ENCODE assay signal across 9 mouse cellular contexts in the genomic region with DNA sequence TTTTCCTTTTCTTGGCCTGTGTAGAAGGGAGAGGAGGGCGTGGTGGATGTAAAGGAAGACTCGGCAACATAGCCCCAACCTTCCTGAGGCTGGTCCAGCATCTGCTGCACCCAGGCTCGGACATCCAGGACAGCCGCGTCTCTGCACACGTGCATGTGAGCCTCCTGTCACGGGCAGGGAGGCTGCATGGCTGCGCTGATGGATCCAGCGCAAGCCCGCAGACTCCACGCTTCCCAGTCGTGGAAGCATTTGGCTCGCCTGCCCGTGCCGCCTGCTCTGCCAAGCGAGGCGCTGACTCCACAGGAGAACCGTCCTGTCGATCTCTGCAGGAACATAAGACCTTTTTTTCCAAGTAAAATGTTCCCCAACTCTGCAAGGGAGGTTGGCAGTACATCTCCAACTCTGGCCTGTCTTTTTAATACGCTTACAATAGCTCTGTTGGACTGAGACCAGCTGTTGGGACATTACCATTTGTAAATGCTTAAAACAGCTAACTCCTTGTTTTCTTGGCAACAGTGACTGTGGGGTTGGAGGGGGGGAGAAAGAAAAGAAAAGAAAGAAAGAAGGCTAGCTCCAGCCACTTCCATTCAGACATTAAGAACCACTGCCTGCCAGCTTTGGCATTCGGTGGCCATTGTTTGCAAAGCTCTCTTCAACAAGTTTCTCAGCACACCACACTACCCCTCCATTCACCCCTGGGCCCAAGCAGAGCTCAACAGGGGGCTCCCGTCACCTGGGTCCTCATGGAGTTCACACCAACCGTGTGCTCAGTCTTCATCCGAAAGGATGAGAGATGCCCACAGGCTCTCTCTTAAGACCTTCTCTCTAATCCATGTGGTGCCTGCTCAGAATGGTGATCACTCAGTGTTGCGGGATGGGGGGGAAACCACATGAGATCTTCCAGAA.
DNase-seq lines count a peak whose midpoint lies in the region; ATAC-seq and TF ChIP-seq lines count a peak whose summit lies in the region.
"Had no signal": no experiment of that assay in that cellular context is flagged by ENCODE, and none has a peak within 500 bp of the region (broad histone marks: within the 10 kb centered on the region; RNA-seq: fewer than 3 reads in every experiment).

No protein-coding gene starts in this region.

- H3K4me1 ChIP-seq in forebrain, postnatal 0 days (ENCODE audit: insufficient read depth), result peaks cover 13% of the 10 kb centered on the region
- H3K4me1 ChIP-seq in midbrain, embryonic 11.5 days (ENCODE audit: control insufficient read depth, insufficient read depth, low read length), result peaks cover 14% of the 10 kb centered on the region
- no peaks in the 10 kb centered on the region for H3K4me1 ChIP-seq in liver, embryonic 11.5 days (replicated peaks; ENCODE audit: control insufficient read depth, insufficient read depth, low read length)
- 0 out of 2 replicates have a peak, but pooled peaks cover 3% of the 10 kb centered on the region for H3K4me1 ChIP-seq in heart, embryonic 10.5 days

- H3K9ac ChIP-seq in forebrain, postnatal 0 days, result no peak overlapping the region
- peak overlapping the region; percentile 53 for H3K9ac ChIP-seq in midbrain, embryonic 11.5 days (ENCODE audit: low read length)
- no peak overlapping the region for H3K9ac ChIP-seq in liver, embryonic 11.5 days (ENCODE audit: low read depth, low read length)

- peak; percentile 91 for ATAC-seq in forebrain, postnatal 0 days
- peak; percentile 65 for ATAC-seq in midbrain, embryonic 11.5 days (ENCODE audit: low FRiP score)
- ATAC-seq in liver, embryonic 11.5 days (replicated peaks; ENCODE audit: low FRiP score), result no peak

- peak overlapping the region; percentile 51 for H3K27ac ChIP-seq in forebrain, postnatal 0 days (ENCODE audit: low read depth, low read length)
- peak overlapping the region; percentile 63 for H3K27ac ChIP-seq in midbrain, embryonic 11.5 days (ENCODE audit: low read depth, low read length)
- H3K27ac ChIP-seq in liver, embryonic 11.5 days (ENCODE audit: low read depth, low read length), result no peak overlapping the region
- no peak overlapping the region for H3K27ac ChIP-seq in heart, embryonic 10.5 days
- H3K27ac ChIP-seq: macrophage had no signal

- H3K27me3 ChIP-seq in forebrain, postnatal 0 days (ENCODE audit: insufficient read depth, low read length), result no peaks in the 10 kb centered on the region; the same call in 1 of the 2 replicates
- no peaks in the 10 kb centered on the region; the same call in 1 of the 2 replicates for H3K27me3 ChIP-seq in midbrain, embryonic 11.5 days (ENCODE audit: control insufficient read depth, insufficient read depth, low read length)
- H3K27me3 ChIP-seq in liver, embryonic 11.5 days (replicated peaks; ENCODE audit: control insufficient read depth, insufficient read depth, low read length), result no peaks in the 10 kb centered on the region
- no peaks in the 10 kb centered on the region for H3K27me3 ChIP-seq in heart, embryonic 10.5 days (ENCODE audit: insufficient read depth, poor library complexity, severe bottlenecking)

- WGBS in forebrain, postnatal 0 days, result 11% methylated on average over 25 of the region's 25 CpGs
- WGBS in midbrain, embryonic 11.5 days, result 39% methylated on average over 25 of the region's 25 CpGs
- 70% methylated on average over 25 of the region's 25 CpGs for WGBS in liver, embryonic 11.5 days
- WGBS in heart, embryonic 10.5 days, result 75% methylated on average over 25 of the region's 25 CpGs

- 0 out of 2 replicates have a peak overlapping the region, but pooled peaks have one; percentile 2 for H3K4me3 ChIP-seq in forebrain, postnatal 0 days (ENCODE audit: low read depth, low read length)
- no peak overlapping the region for H3K4me3 ChIP-seq in midbrain, embryonic 11.5 days (ENCODE audit: low read depth, low read length)
- no peak overlapping the region for H3K4me3 ChIP-seq in liver, embryonic 11.5 days (ENCODE audit: low read depth, low read length)
- H3K4me3 ChIP-seq in heart, embryonic 10.5 days, result no peak overlapping the region

- peak; percentile 33 for DNase-seq in ovary, postnatal 36 days (ENCODE audit: low spot score)
- DNase-seq in ovary, adult 18-20 months (ENCODE audit: low spot score), result no peak
- peak; percentile 86 for DNase-seq in forebrain, postnatal 0 days
- peak; percentile 79 for DNase-seq in layer of hippocampus, adult 9-11 months
- DNase-seq in midbrain, embryonic 11.5 days (ENCODE audit: low spot score, missing footprints), result peak; percentile 93
- DNase-seq in liver, embryonic 11.5 days (ENCODE audit: low spot score), result no peak
- no peak for DNase-seq in heart, embryonic 10.5 days (ENCODE audit: low spot score)
- DNase-seq in spleen, postnatal 4 days (ENCODE audit: low spot score in 2 of 2), result no peak

- peak overlapping the region; percentile 45 for H3K4me2 ChIP-seq in forebrain, postnatal 0 days (ENCODE audit: low read depth)
- H3K4me2 ChIP-seq in midbrain, embryonic 11.5 days, result peak overlapping the region; percentile 24; the same call in 1 of the 2 replicates
- no peak overlapping the region for H3K4me2 ChIP-seq in liver, embryonic 11.5 days

- no peaks in the 10 kb centered on the region for H3K9me3 ChIP-seq in forebrain, postnatal 0 days (ENCODE audit: low read length)
- no peaks in the 10 kb centered on the region for H3K9me3 ChIP-seq in midbrain, embryonic 11.5 days (ENCODE audit: control insufficient read depth, low read length)
- H3K9me3 ChIP-seq in liver, embryonic 11.5 days (ENCODE audit: control insufficient read depth, low read length), result no peaks in the 10 kb centered on the region
- no peaks in the 10 kb centered on the region for H3K9me3 ChIP-seq in heart, embryonic 10.5 days

- TF ChIP-seq CTCF in forebrain, postnatal 0 days (IDR thresholded peaks at IDR 0.05; ENCODE audit: low read depth), result no peak

- no peaks in the 10 kb centered on the region for H3K36me3 ChIP-seq in forebrain, postnatal 0 days (ENCODE audit: insufficient read depth)
- no peaks in the 10 kb centered on the region for H3K36me3 ChIP-seq in midbrain, embryonic 11.5 days (ENCODE audit: control insufficient read depth, insufficient read depth, low read length)
- no peaks in the 10 kb centered on the region for H3K36me3 ChIP-seq in liver, embryonic 11.5 days (ENCODE audit: control insufficient read depth, insufficient read depth, low read length)
- no peaks in the 10 kb centered on the region for H3K36me3 ChIP-seq in heart, embryonic 10.5 days

Comparison
In these comparisons a context has a peak if more than half of its experiments do, and no peak if none do; other contexts are left out.
1. DNase-seq: peak in ovary, postnatal 36 days (single experiment), forebrain, postnatal 0 days (single experiment), layer of hippocampus, adult 9-11 months (single experiment) and midbrain, embryonic 11.5 days (single experiment); none in ovary, adult 18-20 months (single experiment), liver, embryonic 11.5 days (single experiment), heart, embryonic 10.5 days (single experiment) and spleen, postnatal 4 days (0 of 2).
2. H3K27ac ChIP-seq: peak in forebrain, postnatal 0 days (single experiment) and midbrain, embryonic 11.5 days (single experiment); none in liver, embryonic 11.5 days (single experiment) and heart, embryonic 10.5 days (single experiment).